21 mouse cellular contexts compared by ENCODE assay signal in genomic region chr1:172469810-172470448, GRCm38 (mm10). TPM values are rescaled to one million over a fixed set of nuclear protein-coding genes. Genes with fewer than 3 reads are reported as not detected.
DNase-seq lines count a peak whose midpoint lies in the region; ATAC-seq and TF ChIP-seq lines count a peak whose summit lies in the region.
"Had no signal": no experiment of that assay in that cellular context is flagged by ENCODE, and none has a peak within 500 bp of the region (broad histone marks: within the 10 kb centered on the region; RNA-seq: fewer than 3 reads in every experiment).

No protein-coding gene starts in this region.

- TF ChIP-seq POLR2A in kidney, adult 2 months (IDR thresholded peaks at IDR 0.05; ENCODE audit: low read depth, low read length), result no peak

- H3K36me3 ChIP-seq in kidney, adult 2 months (ENCODE audit: control insufficient read depth, insufficient read depth, low read length), result no peaks in the 10 kb centered on the region
- H3K36me3 ChIP-seq in lung, embryonic 14.5 days (ENCODE audit: insufficient read depth), result no peaks in the 10 kb centered on the region
- H3K36me3 ChIP-seq in midbrain, embryonic 11.5 days (ENCODE audit: control insufficient read depth, insufficient read depth, low read length), result no peaks in the 10 kb centered on the region
- H3K36me3 ChIP-seq: embryonic facial prominence, embryonic 15.5 days; forebrain, embryonic 15.5 days; heart, embryonic 13.5 days; hindbrain, embryonic 13.5 days had no signal

- 49% methylated on average over 8 of the region's 8 CpGs for whole genome bisulfite sequencing in kidney, adult 2 months
- WGBS in lung, embryonic 14.5 days, result 23% methylated on average over 8 of the region's 8 CpGs
- 71% methylated on average over 8 of the region's 8 CpGs for WGBS in midbrain, embryonic 11.5 days

- H3K4me1 ChIP-seq in kidney, adult 2 months (ENCODE audit: control insufficient read depth, insufficient read depth, low read length), result no peaks in the 10 kb centered on the region
- H3K4me1 ChIP-seq in lung, embryonic 14.5 days (ENCODE audit: insufficient read depth), result no peaks in the 10 kb centered on the region; the same call in 1 of the 2 replicates
- H3K4me1 ChIP-seq in brown adipose tissue, adult 24 weeks (ENCODE audit: control insufficient read depth, insufficient read depth, insufficient read length, low read length), result peaks cover 3% of the 10 kb centered on the region
- no peaks in the 10 kb centered on the region for H3K4me1 ChIP-seq in midbrain, embryonic 11.5 days (ENCODE audit: control insufficient read depth, insufficient read depth, low read length)
- H3K4me1 ChIP-seq: embryonic facial prominence, embryonic 15.5 days; forebrain, embryonic 15.5 days; hindbrain, embryonic 13.5 days had no signal

- no peak overlapping the region for H3K9ac ChIP-seq in lung, embryonic 14.5 days
- H3K9ac ChIP-seq in midbrain, embryonic 11.5 days (ENCODE audit: low read length), result no peak overlapping the region
- H3K9ac ChIP-seq: embryonic facial prominence, embryonic 15.5 days; forebrain, embryonic 15.5 days; heart, embryonic 13.5 days; hindbrain, embryonic 13.5 days had no signal

- peak; percentile 82 for ATAC-seq in lung, embryonic 14.5 days (ENCODE audit: insufficient read depth)
- 0 out of 2 replicates have a peak, but pooled peaks have one; percentile 37 for ATAC-seq in granulocyte monocyte progenitor cell, adult 5-6 weeks (replicated peaks; ENCODE audit: poor library complexity, severe bottlenecking)
- no peak for ATAC-seq in midbrain, embryonic 11.5 days (ENCODE audit: low FRiP score)
- ATAC-seq: forebrain, embryonic 15.5 days; hindbrain, postnatal 0 days had no signal

- no peak for DNase-seq in kidney, adult 2 months
- no peak for DNase-seq in kidney, adult 8-10 months
- peak; percentile 48 for DNase-seq in lung, embryonic 14.5 days
- no peak for DNase-seq in lung, postnatal 4 days
- DNase-seq in right cerebral cortex, postnatal 4 days, result no peak
- no peak for DNase-seq in midbrain, embryonic 11.5 days (ENCODE audit: low spot score, missing footprints)
- DNase-seq: adrenal gland, adult 8-10 months; adrenal gland, postnatal 36 days; cerebellum, adult 11-12 months; cerebellum, adult 9-10 months; cerebellum, postnatal 25 days; gastrocnemius, postnatal 10 days; heart, adult 2 months had no signal

- H3K27ac ChIP-seq in kidney, adult 2 months (ENCODE audit: insufficient read depth, low read depth, low read length), result peak overlapping the region; percentile 35; the same call in 1 of the 2 replicates
- peak overlapping the region; percentile 27; the same call in 1 of the 2 replicates for H3K27ac ChIP-seq in lung, embryonic 14.5 days (ENCODE audit: low read depth)
- peak overlapping the region; percentile 15; the same call in 1 of the 2 replicates for H3K27ac ChIP-seq in brown adipose tissue, adult 24 weeks (replicated peaks; ENCODE audit: low read depth, low read length)
- H3K27ac ChIP-seq in midbrain, embryonic 11.5 days (ENCODE audit: low read depth, low read length), result no peak overlapping the region
- H3K27ac ChIP-seq: embryonic facial prominence, embryonic 15.5 days; forebrain, embryonic 15.5 days; heart, adult 2 months; heart, embryonic 13.5 days; hindbrain, embryonic 13.5 days; hindbrain, postnatal 0 days had no signal

- H3K4me2 ChIP-seq in lung, embryonic 14.5 days, result no peak overlapping the region
- H3K4me2 ChIP-seq in midbrain, embryonic 11.5 days, result no peak overlapping the region
- H3K4me2 ChIP-seq: embryonic facial prominence, embryonic 15.5 days; forebrain, embryonic 15.5 days; heart, embryonic 13.5 days; hindbrain, embryonic 13.5 days had no signal

- TF ChIP-seq CTCF in kidney, adult 2 months (conservative IDR thresholded peaks at IDR 0.05; ENCODE audit: insufficient read depth, insufficient read length, low read depth, low read length), result no peak
- TF ChIP-seq CTCF in lung, embryonic 14.5 days (IDR thresholded peaks at IDR 0.05; ENCODE audit: low read depth), result no peak

- H3K27me3 ChIP-seq in kidney, adult 2 months (replicated peaks; ENCODE audit: control insufficient read depth, insufficient read depth, low read length), result no peaks in the 10 kb centered on the region
- H3K27me3 ChIP-seq in lung, embryonic 14.5 days (ENCODE audit: insufficient read depth, low read length), result no peaks in the 10 kb centered on the region
- no peaks in the 10 kb centered on the region for H3K27me3 ChIP-seq in midbrain, embryonic 11.5 days (ENCODE audit: control insufficient read depth, insufficient read depth, low read length)
- H3K27me3 ChIP-seq: embryonic facial prominence, embryonic 15.5 days; forebrain, embryonic 15.5 days; heart, embryonic 13.5 days; hindbrain, embryonic 13.5 days had no signal

- no peaks in the 10 kb centered on the region for H3K9me3 ChIP-seq in lung, embryonic 14.5 days (ENCODE audit: low read depth, low read length)
- no peaks in the 10 kb centered on the region for H3K9me3 ChIP-seq in midbrain, embryonic 11.5 days (ENCODE audit: control insufficient read depth, low read length)
- H3K9me3 ChIP-seq: embryonic facial prominence, embryonic 15.5 days; forebrain, embryonic 15.5 days; heart, embryonic 13.5 days; hindbrain, embryonic 13.5 days had no signal

- no peak overlapping the region for H3K4me3 ChIP-seq in kidney, adult 2 months (ENCODE audit: insufficient read depth, low read depth, low read length)
- H3K4me3 ChIP-seq in lung, embryonic 14.5 days (ENCODE audit: low read depth, low read length), result no peak overlapping the region
- H3K4me3 ChIP-seq in brown adipose tissue, adult 24 weeks (ENCODE audit: insufficient read depth, low read depth, low read length), result no peak overlapping the region
- H3K4me3 ChIP-seq in midbrain, embryonic 11.5 days (ENCODE audit: low read depth, low read length), result no peak overlapping the region
- H3K4me3 ChIP-seq: embryonic facial prominence, embryonic 15.5 days; forebrain, embryonic 15.5 days; heart, adult 2 months; heart, embryonic 13.5 days; hindbrain, embryonic 13.5 days had no signal

RNA-seq across cellular contexts. Expression of gene Slamf9, which starts 5.2 kb away (rescaled TPM):
- polyA plus RNA-seq in kidney, adult 2 months (2012; rRNA removed), result 19.2 and 20.2 TPM in 2 replicates
- polyA plus RNA-seq in lung, embryonic 14.5 days (2014; fragmentation: Nextera tagmentation; extraction: Ambion mirVana), result 0.32 and 1.0 TPM in 2 replicates
- 3.5 and 4.5 TPM in 2 replicates for polyA plus RNA-seq in brown adipose tissue, adult 24 weeks (2012; ENCODE audit: insufficient read depth, insufficient read length, missing spikeins)
- total RNA-seq in granulocyte monocyte progenitor cell, adult 5-6 weeks (2014; fragmentation: Nextera tagmentation), result not detected in 2 replicates
- 0.26 TPM in 1 of 2 replicates, not detected in the other for total RNA-seq in granulocyte monocyte progenitor cell, adult 5-6 weeks (2017)
- polyA plus RNA-seq in midbrain, embryonic 11.5 days (2014; fragmentation: Nextera tagmentation; extraction: Ambion mirVana), result 0.12 and 0.23 TPM in 2 replicates
- total RNA-seq: hematopoietic stem cell, adult 5-6 weeks; hindbrain, postnatal 0 days had no signal
- polyA plus RNA-seq: forebrain, embryonic 15.5 days; hindbrain, embryonic 13.5 days had no signal

RNA-seq across cellular contexts. Expression of gene Igsf9, which starts 11.7 kb away (rescaled TPM):
- 15.4 and 20.7 TPM in 2 replicates for polyA plus RNA-seq in kidney, adult 2 months (2012; rRNA removed)
- polyA plus RNA-seq in lung, embryonic 14.5 days (2014; fragmentation: Nextera tagmentation; extraction: Ambion mirVana), result 23.5 and 26.0 TPM in 2 replicates
- polyA plus RNA-seq in brown adipose tissue, adult 24 weeks (2012; ENCODE audit: insufficient read depth, insufficient read length, missing spikeins), result 0.96 TPM in 1 of 2 replicates, not detected in the other
- not detected in 2 replicates for total RNA-seq in granulocyte monocyte progenitor cell, adult 5-6 weeks (2014; fragmentation: Nextera tagmentation)
- total RNA-seq in granulocyte monocyte progenitor cell, adult 5-6 weeks (2017), result not detected in 2 replicates
- 48.8 and 49.7 TPM in 2 replicates for polyA plus RNA-seq in midbrain, embryonic 11.5 days (2014; fragmentation: Nextera tagmentation; extraction: Ambion mirVana)

RNA-seq across cellular contexts. Expression of gene Tagln2, which starts 29.9 kb away (rescaled TPM):
- polyA plus RNA-seq in kidney, adult 2 months (2012; rRNA removed), result 202 and 286 TPM in 2 replicates
- polyA plus RNA-seq in lung, embryonic 14.5 days (2014; fragmentation: Nextera tagmentation; extraction: Ambion mirVana), result 395 and 407 TPM in 2 replicates
- 26.2 and 29.3 TPM in 2 replicates for polyA plus RNA-seq in brown adipose tissue, adult 24 weeks (2012; ENCODE audit: insufficient read depth, insufficient read length, missing spikeins)
- 629 and 731 TPM in 2 replicates for total RNA-seq in granulocyte monocyte progenitor cell, adult 5-6 weeks (2014; fragmentation: Nextera tagmentation)
- total RNA-seq in granulocyte monocyte progenitor cell, adult 5-6 weeks (2017), result 281 and 350 TPM in 2 replicates
- 36.3 and 39.1 TPM in 2 replicates for polyA plus RNA-seq in midbrain, embryonic 11.5 days (2014; fragmentation: Nextera tagmentation; extraction: Ambion mirVana)

RNA-seq across cellular contexts. Expression of gene Cfap45, which starts 50.7 kb away (rescaled TPM):
- polyA plus RNA-seq in kidney, adult 2 months (2012; rRNA removed), result 0.33 and 0.79 TPM in 2 replicates
- 4.2 and 5.1 TPM in 2 replicates for polyA plus RNA-seq in lung, embryonic 14.5 days (2014; fragmentation: Nextera tagmentation; extraction: Ambion mirVana)
- polyA plus RNA-seq in brown adipose tissue, adult 24 weeks (2012; ENCODE audit: insufficient read depth, insufficient read length, missing spikeins), result not detected in 2 replicates
- not detected in 2 replicates for total RNA-seq in granulocyte monocyte progenitor cell, adult 5-6 weeks (2014; fragmentation: Nextera tagmentation)
- total RNA-seq in granulocyte monocyte progenitor cell, adult 5-6 weeks (2017), result 0.46 TPM in 1 of 2 replicates, not detected in the other
- 1.0 and 1.1 TPM in 2 replicates for polyA plus RNA-seq in midbrain, embryonic 11.5 days (2014; fragmentation: Nextera tagmentation; extraction: Ambion mirVana)
